Mouse (Mus musculus) E14TG2a.4 (cell line): ENCODE measurements at regions not wholly inside any gene's neighbourhood (a gene's known extent, or its start where the extent isn't known, plus 50 kb on each side); places are given as distances from the start of the nearest gene placed in this dataset.

Experiments
- CTCF ChIP-seq: conservative IDR thresholded peaks from 2 replicates; pipeline ENCODE4 v1.5.1; 2014; ENCODE audit warnings: low read length
- NANOG ChIP-seq: IDR thresholded peaks from 2 replicates; pipeline ENCODE4 v1.6.1; 2014; ENCODE audit warnings: borderline replicate concordance, low read length, mixed read lengths

DNA sequence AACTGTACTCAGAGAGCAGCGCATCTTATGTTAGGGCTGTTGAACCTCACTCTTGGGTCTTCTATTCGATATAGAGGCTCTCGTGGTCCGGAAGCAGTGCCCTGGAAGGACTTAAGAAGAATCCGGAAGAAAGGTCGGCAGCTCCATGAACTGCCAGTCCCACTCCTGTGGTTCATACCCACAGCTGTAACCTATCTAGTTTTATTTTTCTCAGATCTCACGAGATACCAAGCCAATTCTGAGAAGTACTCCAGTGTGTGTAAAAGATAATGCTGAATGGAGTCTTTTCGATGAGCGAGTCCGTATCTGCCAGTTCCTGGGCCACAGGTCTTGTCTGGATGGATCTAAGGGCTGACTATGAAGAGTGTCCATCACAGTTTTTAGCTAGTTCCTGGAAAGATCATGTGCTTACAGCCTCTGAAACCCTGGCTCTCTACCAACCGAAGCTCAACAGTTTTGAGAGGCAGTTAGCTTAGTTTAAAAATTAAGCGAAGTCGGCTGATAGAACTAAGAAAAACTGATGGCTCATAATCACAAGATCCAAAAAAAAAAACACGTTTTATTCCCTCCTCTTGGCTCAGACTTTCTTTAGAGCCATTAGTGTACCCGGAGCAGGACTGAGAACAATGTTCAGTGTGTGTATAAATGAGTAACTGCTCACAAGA is 86.5 kb upstream of the Abca1 start:
- no peak for TF ChIP-seq CTCF
- no peak for TF ChIP-seq NANOG
